Mouse (Mus musculus) gonadal fat pad, adult 2 months (tissue): ENCODE measurements around the gene Rnaseh2b. TPM values are rescaled to one million over a fixed set of nuclear protein-coding genes. Genes with fewer than 3 reads are reported as not detected.

Source experiments
- DNase-seq: peaks from one replicate; pipeline ENCODE4 v3.0.0-alpha.2; 2012; ENCODE audit warnings: low read depth
- polyA plus RNA-seq: library from polyadenylated mRNA; depleted of rRNA; stranded (reverse); fragments of >200 nt; gene quantifications from 2 replicates; pipeline ENCODE4 v1.2.3, GENCODE M21; 2012

Rnaseh2b gene
- polyA plus RNA-seq, 1 experiment: 1.9 TPM

DNA sequence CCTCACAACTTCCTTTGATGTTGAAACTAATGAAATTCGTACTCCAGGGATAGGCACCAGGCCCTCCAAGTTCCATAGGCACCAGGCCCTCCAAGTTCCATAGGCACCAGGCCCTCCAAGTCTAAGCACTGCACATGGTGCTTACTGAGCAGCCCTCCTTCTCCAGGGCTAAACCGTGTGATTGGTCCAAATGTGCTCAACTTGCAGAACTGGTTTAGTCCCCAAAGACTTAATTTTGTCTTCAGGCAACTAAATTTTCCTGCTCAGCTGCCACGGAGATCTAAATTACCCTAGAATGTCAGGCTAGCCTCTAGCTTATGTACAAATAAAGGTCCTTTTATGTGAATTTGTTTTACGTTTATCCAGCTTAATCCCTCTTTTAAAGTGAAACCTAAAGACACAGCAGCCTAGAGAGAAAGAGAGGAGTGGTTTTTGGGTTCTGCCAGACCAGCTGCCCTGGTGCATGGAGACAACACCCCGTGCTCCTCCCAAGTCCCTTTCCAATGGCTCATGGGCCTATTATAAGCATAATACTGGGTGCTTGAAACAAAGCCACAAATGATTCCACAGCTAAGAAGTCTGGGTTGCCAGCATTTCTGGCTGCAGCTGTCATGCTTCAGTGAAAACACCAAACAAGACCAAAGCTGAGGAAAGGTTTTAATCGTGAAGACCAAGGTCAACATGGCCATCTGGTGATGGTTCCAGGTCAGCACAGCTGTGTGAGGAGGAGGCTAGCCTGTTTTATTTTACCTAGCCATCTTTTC, 30.4 kb downstream of the Rnaseh2b start:
- no peak for DNase-seq

DNA sequence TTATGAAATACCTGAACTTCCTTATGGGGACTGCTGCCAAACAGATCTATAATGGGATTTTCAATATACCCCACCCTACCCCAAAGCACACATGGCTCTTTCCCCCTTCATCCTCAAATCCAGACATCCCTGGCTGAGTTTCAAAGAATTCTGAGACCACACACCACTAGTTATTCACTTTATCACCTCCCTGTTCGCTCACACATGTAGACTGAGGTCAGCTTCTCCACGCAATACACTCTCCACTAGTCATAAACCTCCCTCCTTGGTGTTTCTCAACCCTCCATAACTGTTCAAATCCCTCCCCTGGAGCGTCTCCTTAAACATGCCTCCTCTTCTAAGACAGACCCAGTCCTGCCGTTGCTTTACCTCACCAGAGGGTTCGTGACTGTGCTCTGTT, 31.1 kb downstream of the Rnaseh2b start:
- no peak for DNase-seq

DNA sequence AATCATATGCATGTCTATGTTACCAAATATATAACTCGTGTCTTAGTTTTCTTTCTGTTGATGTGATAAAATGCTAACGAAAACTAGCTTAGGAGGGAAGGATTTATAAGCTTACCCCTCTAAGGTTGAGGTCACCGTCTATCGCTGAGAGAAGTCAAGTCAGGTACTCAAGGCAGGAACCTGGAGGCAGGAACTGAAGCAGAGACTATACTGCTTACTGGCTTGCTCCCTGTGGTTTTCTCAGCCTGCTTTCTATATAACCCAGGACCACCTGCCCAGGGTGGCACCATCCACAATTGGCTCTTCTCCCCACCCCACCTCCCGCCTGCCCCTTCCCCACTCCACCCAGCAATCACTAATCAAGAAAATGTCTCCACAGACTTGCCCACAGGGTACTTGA, 32.6 kb downstream of the Rnaseh2b start:
- no peak for DNase-seq

DNA sequence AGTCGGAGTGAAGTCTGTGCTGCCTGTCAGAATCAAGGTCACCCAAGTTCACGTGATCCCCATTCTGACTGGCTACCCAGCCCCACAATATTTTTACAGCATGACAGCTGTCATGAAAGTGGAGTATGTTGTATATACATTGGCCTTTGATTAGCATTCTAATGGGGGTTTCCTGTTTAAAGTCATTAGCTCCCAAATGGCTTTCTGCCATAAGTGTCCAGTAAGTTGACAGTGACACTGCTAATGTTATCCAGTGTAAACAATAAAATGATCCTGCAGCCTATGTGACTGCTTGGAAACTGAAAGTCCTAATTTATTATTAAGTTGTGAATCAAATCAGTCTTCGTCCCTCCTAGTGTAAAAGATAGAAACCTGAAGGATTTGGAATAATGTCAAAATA, 33.6 kb downstream of the Rnaseh2b start:
- DNase-seq: no peak

DNA sequence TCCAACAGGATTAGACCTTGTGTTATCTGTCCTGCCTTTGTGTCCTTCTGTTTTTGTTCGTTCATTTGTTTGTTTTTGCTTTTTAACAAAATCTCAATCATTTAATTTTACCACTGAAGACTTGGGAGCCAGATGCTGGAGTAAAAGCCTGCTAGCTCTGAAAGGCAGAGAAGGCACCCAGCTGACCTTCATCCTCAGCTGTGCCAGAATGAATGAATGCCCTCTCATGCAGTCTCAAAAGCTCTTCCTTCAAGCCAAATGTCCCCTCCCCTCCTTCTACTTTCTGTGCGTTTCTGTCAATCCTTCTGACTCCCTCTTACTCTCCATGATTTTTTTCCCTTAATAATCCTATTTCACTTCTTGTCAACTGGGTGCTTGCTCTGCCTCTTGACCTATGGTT, 34.8 kb downstream of the Rnaseh2b start:
- DNase-seq: no peak

DNA sequence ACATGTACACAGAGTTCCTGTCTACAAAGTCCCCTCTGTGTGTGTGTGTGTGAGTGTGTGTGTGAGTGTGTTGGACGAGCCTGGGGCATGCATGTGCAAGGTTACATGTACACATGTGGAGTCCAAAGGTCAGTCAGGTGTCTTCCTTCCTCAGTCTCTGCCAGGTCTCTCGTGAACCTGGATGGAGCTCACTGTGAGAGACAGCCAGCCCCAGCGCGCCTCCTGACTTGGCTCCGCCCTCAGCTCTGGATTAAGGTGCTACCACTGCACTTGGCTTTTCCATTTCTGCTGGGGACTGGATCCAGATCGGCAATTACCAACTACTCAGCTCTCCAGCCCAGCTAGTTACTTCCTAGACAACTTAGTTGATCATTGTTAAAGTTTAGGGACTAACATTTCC, 36.2 kb downstream of the Rnaseh2b start:
- no peak for DNase-seq

DNA sequence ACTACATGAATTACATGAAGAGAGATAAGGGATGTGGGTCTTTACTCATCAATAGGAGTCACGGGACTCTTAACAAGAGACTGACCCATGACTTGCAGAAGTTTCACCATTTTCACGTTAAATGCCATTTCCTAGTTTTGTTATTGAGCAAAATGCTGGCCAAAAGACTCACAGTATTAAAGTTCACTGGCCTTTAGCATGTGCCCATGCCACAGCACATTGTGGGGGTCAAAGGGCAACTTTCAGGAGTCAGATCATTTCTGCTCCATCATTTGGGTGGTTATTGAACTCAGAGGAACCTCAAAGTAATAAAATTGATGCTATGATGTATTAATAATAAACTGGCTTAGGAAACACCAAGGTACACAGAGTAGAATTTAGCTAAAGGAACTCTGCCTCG, 37.2 kb downstream of the Rnaseh2b start:
- no peak for DNase-seq

DNA sequence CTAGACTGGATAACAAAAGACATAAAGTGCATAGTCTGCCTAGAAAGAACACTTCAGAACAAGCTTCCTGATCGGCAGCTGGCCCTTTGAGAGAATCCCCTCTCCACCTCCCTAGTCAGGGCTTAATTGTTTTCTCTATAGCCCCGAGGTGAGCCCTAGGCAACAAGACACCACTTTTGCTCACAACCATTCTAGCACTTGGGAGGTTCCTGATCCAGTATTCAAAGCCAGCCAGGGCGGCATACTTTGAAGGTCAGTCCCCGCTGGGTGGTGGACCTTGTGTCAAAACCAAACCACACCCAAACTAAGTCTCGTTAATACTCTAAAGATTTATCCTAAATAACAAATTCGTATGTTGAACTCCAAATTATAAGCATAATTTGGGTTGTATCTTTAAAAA, 39.1 kb downstream of the Rnaseh2b start:
- no peak for DNase-seq

DNA sequence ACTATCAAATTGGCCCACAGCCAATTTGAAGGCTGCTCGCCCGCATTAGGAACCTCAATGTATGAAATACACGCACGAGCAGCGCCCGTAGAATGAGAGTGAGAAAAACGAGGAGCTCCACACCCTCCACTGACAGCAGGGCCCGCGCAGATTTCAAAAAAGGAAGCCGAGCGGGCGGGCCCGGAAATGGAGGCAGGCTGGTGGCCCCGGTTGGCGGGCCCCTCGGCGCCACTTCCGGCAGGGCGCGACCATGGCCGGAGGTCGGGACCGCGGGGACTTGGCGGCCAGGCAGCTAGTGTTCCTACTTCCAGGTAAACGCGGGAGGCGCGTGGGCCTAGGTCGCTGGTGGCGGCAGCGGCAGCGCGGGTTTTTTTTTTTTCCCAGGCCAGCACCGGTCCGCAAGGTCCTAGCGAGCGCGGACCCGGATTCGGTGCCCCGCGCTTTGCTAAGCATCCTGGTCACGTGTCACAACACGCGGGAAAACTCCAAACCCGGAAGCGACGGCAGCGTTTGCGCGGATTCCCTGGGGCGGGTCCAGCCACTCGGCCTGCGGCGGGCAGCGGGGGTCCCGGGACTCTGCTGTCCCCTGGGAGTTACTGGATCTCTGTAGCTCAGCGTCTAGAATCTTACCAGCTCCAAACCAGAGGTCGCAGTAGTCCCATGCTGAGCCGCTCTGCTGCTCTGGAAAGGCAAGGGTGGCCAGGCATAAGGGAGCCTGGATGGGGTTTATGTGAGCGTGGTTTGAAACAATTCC, 39.7 kb downstream of the Rnaseh2b start:
- DNase-seq: no peak

DNA sequence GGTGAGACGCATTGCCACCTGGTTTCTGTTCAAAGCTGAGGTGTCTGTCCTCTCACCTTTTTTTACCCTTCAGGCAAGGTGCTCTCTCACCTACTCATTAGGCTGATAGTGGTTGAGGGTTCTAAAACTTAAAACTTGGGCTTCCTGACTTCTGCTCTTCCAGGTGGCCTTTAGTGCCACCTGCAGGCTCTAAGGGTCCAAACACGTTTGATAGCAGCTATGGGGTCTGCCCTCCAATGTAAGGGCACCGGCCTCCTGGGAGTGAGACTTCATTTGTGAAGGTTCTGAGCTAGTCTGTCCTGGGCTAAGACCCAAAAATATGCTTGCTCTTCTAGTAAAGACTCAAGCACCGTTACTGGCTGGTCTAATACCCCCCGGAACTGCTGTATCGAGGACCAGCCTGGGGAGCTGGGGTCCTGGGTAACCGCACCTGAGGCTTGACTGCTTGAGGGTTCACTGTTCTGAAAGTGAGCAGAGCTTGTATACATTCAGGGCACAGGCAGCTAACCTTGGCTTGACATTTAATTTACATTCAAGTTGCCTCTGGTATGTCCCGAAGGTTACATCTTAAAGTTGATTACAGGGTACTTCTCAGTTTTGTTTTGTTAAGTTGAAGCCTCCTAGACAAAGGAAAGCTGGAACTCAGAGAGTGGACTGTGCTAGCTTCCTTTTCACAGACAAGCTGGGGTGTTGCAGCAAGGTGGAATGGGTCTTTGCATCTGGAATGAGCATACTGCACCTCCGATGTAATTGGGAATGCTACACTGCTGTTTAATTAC, 41.7 kb downstream of the Rnaseh2b start:
- DNase-seq: no peak

DNA sequence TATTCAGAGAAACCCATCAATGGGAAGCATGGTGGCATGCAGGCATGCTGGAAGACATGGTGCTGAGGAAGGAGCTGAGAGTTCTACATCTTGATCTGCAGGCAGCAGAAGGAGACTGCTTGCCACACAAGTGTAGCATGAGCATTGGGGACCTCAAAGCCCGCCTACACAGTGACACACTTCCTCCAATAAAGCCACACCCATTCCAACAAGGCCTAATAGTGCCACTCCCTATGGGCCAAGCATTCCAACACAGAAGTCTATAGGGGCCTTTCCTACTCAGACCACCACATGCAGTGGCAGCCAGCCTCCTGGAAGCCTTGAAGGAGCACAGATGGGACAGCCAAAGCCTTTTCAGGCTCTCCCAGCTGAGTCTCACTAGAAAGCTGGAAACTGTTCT, 46.8 kb downstream of the Rnaseh2b start:
- no peak for DNase-seq

DNA sequence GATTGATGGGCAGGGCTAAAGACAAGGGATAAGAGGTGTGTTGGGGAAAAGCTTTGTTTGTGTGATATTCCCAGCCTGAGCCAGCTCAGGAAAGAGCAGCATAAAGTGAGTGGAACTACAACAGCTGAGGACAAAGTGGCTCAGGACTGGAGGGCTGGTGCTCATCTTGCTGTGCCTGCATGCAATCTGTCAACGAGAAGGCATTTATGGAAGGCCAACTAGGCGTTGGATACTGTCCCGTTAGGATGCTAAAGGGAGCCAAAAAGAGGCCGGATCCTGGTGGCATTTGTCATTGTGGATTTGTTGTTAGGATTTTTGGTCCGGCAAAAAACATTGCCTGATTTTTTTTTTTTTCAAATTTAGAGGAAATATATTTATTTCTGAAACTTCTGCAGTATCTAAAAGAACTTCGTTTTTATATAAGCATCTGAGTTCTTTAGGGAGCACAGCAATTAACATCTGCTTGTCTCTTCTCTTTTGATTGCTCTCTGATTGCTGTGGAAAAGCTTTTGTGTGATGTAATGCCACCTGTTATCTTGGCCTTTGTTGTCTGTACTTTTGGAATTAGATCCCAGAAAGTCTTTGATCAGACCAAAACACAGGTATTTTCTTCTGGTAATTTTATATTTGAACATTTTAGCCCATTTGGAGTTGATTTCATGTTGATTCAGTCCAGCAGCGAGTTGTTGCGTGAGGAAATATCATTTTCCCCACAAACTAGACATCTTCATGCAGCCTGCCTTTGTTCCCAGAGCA, 49.7 kb downstream of the Rnaseh2b start:
- no peak for DNase-seq

DNA sequence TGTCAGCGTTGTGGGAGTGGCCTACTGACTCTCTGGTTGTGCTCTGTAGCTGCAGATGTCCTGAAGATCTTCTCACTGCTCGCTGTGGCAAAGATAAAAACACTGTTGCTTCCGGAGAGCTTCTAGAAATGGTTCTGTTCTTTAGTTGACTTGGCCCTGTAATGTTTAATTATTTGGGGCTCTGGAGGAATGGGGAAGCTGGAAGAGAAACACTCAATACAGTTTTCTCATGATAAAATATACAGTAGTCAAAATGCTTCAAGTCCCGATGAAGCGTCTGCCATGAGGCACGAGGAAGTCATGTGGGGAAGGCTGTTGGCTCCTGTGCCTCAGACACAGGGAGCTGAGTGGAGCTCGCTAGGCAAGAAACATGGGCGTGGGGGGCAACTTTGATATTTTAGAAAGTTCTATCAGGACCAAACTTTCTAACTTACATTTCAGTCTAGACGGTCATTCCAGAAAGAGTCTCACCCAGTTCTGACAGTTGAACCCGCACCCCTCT, 50.3 kb downstream of the Rnaseh2b start:
- DNase-seq: no peak

DNA sequence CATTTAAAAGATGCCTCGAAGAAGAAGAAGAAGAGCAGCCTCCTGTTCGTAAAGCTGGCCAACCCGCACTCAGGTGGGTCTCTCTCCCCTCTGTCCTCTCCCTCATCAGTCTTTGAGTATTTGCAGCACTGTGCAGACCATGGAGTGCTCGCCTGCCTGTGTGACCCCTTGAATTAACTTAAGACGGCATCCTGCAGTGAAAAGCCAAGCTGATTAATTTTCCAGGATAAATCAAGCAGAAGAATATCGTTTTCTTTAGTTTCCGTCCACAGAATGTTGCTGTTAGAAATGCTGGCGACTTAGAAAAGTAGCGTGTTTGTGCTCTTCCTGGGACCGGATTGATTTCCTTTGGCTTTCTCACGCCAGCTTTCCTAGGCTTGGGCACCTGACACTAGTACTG, 54.2 kb downstream of the Rnaseh2b start:
- no peak for DNase-seq

DNA sequence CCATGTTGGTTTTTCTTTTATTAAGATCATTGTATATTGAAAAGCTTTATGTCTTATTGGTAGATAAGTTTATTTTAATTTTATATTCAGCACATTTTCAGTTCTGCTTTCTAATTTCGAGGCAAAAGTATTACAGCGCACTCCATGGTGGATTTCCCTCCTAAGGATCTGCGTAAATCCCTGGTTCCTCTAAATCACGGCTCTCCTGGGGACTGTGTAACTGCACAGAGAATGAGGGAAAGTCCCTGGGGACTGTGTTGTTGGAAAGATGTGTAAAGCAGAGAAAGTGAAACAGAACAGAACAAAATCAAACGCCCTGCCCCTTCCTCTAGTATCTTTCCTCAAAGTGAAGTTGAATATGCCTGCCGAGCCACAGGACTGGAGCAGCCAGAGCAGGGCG, 54.7 kb downstream of the Rnaseh2b start:
- no peak for DNase-seq

DNA sequence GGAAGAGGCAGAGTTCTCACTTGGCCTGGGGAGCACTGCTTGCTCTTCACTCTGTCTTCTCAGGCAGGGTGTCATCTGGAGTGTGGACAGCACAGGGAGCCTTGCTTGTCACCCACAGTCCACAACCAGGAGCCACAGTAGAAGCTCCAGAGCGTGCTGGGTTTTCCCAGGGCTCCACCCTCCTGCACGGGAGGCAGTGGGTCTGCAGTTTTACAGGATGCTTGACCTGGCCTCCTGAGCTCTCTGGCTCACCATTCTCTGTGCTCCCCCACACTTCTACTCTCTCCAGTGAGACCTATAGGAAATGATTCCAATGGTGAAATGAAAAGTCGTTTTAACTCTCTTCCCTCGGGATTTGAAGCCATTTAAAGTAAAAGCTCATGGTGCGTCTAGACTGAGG, 57.4 kb downstream of the Rnaseh2b start:
- no peak for DNase-seq

DNA sequence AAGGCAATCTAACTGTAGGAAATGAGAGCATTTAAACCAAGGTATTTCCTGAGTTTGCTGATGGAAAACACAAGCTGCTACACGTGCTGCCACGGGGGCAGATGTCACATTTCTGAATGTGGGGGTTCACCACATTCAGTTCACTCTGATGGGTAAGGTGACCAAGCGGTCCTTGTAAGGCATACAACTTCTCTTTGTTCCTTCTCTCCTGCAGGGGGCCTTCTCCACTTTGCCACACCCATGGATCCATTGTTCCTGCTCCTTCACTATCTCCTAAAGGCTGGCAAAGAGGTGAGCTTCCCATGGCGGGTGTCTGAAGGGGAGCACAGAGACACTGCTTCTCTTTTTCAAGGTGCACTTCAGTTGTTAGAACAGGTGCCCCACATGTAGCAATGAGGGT, 57.8 kb downstream of the Rnaseh2b start:
- DNase-seq: no peak

DNA sequence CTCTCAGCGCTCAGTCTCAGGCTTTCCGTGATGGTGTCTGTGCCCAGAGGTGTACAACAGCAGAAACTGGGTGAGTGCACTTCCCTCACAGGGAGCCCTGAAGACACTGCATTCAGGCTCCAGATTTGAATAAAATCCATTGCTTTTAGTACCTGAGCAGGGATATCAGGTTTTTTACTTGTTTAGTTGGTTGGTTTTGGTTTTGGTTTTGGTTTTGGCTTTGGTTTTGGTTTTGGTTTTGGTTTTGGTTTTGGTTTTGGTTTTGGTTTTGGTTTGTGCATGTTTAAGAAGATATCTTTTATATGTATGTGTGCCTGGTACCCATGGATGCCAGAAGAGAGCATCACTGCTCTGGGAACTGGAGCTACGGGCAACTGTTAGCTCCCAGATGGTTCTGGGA, 58.5 kb downstream of the Rnaseh2b start:
- no peak for DNase-seq

DNA sequence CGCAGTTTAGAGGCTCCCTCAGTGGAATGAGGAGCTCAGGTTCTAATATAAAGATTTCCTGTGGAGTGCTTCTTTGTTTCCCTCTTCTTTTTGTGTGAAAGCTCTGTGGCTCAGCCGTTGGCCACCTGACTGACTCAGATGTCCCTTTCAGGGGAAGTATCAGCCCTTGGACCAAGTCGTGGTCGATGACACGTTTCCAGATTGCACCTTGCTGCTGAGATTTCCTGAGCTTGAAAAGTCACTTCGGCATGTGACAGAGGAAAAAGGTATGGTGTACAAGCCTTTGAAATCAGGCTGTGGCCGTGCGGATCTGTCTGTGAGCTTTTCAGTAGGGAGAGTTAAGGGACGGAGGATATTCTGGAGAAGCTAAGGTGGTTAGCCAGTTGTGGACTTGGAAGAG, 61.0 kb downstream of the Rnaseh2b start:
- no peak for DNase-seq

DNA sequence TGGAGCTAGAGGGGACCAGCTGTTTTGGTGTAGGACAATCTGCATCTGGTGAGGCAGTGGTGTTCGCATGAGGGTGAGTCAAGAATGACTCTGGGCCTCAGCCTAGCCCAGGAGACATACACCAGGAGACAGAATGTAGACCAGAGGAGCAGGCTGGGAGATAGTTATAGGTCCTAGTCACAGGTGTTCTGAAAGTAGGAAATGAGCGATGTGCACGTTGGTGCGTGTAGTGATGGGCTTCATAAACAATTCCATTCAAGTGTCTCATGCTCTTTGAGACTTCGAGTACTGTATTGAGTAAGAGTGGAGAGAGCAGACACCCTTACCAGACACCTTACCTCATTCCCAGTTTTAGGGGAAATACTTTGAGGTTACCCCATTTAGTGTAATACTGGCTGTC, 61.4 kb downstream of the Rnaseh2b start:
- DNase-seq: no peak

DNA sequence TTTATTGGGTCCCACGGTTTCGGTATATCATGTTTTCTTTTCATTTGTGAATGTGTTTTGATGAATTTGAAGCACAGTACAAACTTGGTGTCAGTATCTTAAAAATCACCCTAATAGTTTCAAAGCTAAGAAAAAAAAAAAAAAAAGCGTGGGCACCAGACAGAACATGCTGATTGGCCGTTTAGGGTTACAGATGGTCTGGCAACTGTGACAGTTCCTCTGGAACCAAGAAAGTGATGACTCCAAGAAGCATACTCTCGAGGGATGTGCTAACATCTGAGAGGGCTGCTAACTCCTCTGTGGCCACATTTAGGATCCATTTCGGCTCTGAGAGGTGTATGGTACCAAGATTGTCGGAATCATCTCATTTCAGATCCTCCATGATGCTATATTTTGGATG, 62.8 kb downstream of the Rnaseh2b start:
- DNase-seq: no peak
